Mouse (Mus musculus): ENCODE data around the gene Jtb. TPM values are rescaled to one million over a fixed set of nuclear protein-coding genes. Genes with fewer than 3 reads are reported as not detected.

The Jtb gene
- total and polyA plus RNA-seq, 2 experiments from 2014 or later, result 52.5 to 115 TPM

GRCm38 (mm10) chr3:90268190-90268589, 36.8 kb downstream of the Jtb start:
- Histone ChIP-seq H3K4me3 (ENCODE audit: low read length) (no peak overlapping the region), H3K27me3 (ENCODE audit: insufficient read depth, low read length) (no peaks in the 10 kb centered on the region), H3K9ac (replicated peaks; ENCODE audit: low read length) (no peak overlapping the region), H3K36me3 (ENCODE audit: insufficient read depth, low read length) (peaks cover 22% of the 10 kb centered on the region), H3K9me3 (ENCODE audit: low read length) (no peaks in the 10 kb centered on the region), H3K27ac (no peak overlapping the region), H3K4me1 (ENCODE audit: insufficient read depth, low read length) (no peaks in the 10 kb centered on the region), H3K4me2 (ENCODE audit: low read depth, low read length) (no peak overlapping the region)
- TF ChIP-seq CTCF (IDR thresholded peaks at IDR 0.05; ENCODE audit: low read depth), result no peak
- no peak for ATAC-seq
- DNase-seq (ENCODE audit: low spot score), result no peak
- 95% methylated on average over 11 of the region's 11 CpGs for WGBS

GRCm38 (mm10) chr3:90268971-90269370, 37.6 kb downstream of the Jtb start:
- WGBS, result 87% methylated on average over 16 of the region's 16 CpGs
- Histone ChIP-seq H3K9me3 (ENCODE audit: low read length) (no peaks in the 10 kb centered on the region), H3K4me2 (ENCODE audit: low read depth, low read length) (no peak overlapping the region), H3K27me3 (ENCODE audit: insufficient read depth, low read length) (no peaks in the 10 kb centered on the region), H3K4me1 (ENCODE audit: insufficient read depth, low read length) (no peaks in the 10 kb centered on the region), H3K36me3 (ENCODE audit: insufficient read depth, low read length) (peaks cover 16% of the 10 kb centered on the region), H3K4me3 (ENCODE audit: low read length) (no peak overlapping the region), H3K27ac (no peak overlapping the region), H3K9ac (replicated peaks; ENCODE audit: low read length) (no peak overlapping the region)
- TF ChIP-seq CTCF (IDR thresholded peaks at IDR 0.05; ENCODE audit: low read depth), result no peak
- DNase-seq (ENCODE audit: low spot score) (no peak), ATAC-seq (no peak)

GRCm38 (mm10) chr3:90270784-90271183, 39.4 kb downstream of the Jtb start:
- WGBS, result 95% methylated on average over 8 of the region's 8 CpGs
- Histone ChIP-seq H3K4me2 (ENCODE audit: low read depth, low read length) (no peak overlapping the region), H3K27ac (no peak overlapping the region), H3K4me1 (ENCODE audit: insufficient read depth, low read length) (no peaks in the 10 kb centered on the region), H3K9ac (replicated peaks; ENCODE audit: low read length) (no peak overlapping the region), H3K4me3 (ENCODE audit: low read length) (no peak overlapping the region), H3K36me3 (ENCODE audit: insufficient read depth, low read length) (peaks cover 28% of the 10 kb centered on the region), H3K9me3 (ENCODE audit: low read length) (no peaks in the 10 kb centered on the region), H3K27me3 (ENCODE audit: insufficient read depth, low read length) (no peaks in the 10 kb centered on the region)
- TF ChIP-seq CTCF (IDR thresholded peaks at IDR 0.05; ENCODE audit: low read depth), result no peak
- no peak for DNase-seq (ENCODE audit: low spot score)
- no peak for ATAC-seq

GRCm38 (mm10) chr3:90272170-90272569, 40.8 kb downstream of the Jtb start:
- no peak for TF ChIP-seq CTCF (IDR thresholded peaks at IDR 0.05; ENCODE audit: low read depth)
- no peaks in the 10 kb centered on the region for H3K4me1 ChIP-seq (ENCODE audit: insufficient read depth, low read length)
- no peak overlapping the region for H3K4me3 ChIP-seq (ENCODE audit: low read length)
- DNase-seq (ENCODE audit: low spot score), result no peak
- no peak overlapping the region for H3K4me2 ChIP-seq (ENCODE audit: low read depth, low read length)
- H3K36me3 ChIP-seq (ENCODE audit: insufficient read depth, low read length), result peaks cover 41% of the 10 kb centered on the region
- 67% methylated on average over 9 of the region's 9 CpGs for WGBS
- H3K27me3 ChIP-seq (ENCODE audit: insufficient read depth, low read length), result no peaks in the 10 kb centered on the region
- ATAC-seq, result no peak
- no peak overlapping the region for H3K9ac ChIP-seq (replicated peaks; ENCODE audit: low read length)
- H3K27ac ChIP-seq, result no peak overlapping the region
- no peaks in the 10 kb centered on the region for H3K9me3 ChIP-seq (ENCODE audit: low read length)

- H3K27ac ChIP-seq, result no peak overlapping the region
- H3K4me1 ChIP-seq (ENCODE audit: insufficient read depth, low read length), result no peaks in the 10 kb centered on the region
- no peak overlapping the region for H3K4me3 ChIP-seq (ENCODE audit: low read length)
- H3K9ac ChIP-seq (replicated peaks; ENCODE audit: low read length), result no peak overlapping the region
- no peak for TF ChIP-seq CTCF (IDR thresholded peaks at IDR 0.05; ENCODE audit: low read depth)
- H3K4me2 ChIP-seq (ENCODE audit: low read depth, low read length), result no peak overlapping the region
- no peaks in the 10 kb centered on the region for H3K27me3 ChIP-seq (ENCODE audit: insufficient read depth, low read length)
- WGBS, result 94% methylated on average over 22 of the region's 22 CpGs
- DNase-seq (ENCODE audit: low spot score) (no peak), ATAC-seq (no peak)
- no peaks in the 10 kb centered on the region for H3K9me3 ChIP-seq (ENCODE audit: low read length)
- peaks cover 50% of the 10 kb centered on the region for H3K36me3 ChIP-seq (ENCODE audit: insufficient read depth, low read length)
These were observed 42.5 kb downstream of the Jtb start for GRCm38 (mm10) chr3:90273855-90274254.

GRCm38 (mm10) chr3:90275286-90275685, 43.9 kb downstream of the Jtb start:
- Histone ChIP-seq H3K9me3 (ENCODE audit: low read length) (no peaks in the 10 kb centered on the region), H3K27ac (no peak overlapping the region), H3K4me3 (ENCODE audit: low read length) (no peak overlapping the region), H3K4me2 (ENCODE audit: low read depth, low read length) (no peak overlapping the region), H3K4me1 (ENCODE audit: insufficient read depth, low read length) (no peaks in the 10 kb centered on the region), H3K9ac (replicated peaks; ENCODE audit: low read length) (no peak overlapping the region), H3K36me3 (ENCODE audit: insufficient read depth, low read length) (peaks cover 64% of the 10 kb centered on the region), H3K27me3 (ENCODE audit: insufficient read depth, low read length) (no peaks in the 10 kb centered on the region)
- no peak for DNase-seq (ENCODE audit: low spot score)
- WGBS, result 85% methylated on average over 11 of the region's 11 CpGs
- no peak for ATAC-seq
- no peak for TF ChIP-seq CTCF (IDR thresholded peaks at IDR 0.05; ENCODE audit: low read depth)

GRCm38 (mm10) chr3:90276858-90277257, 45.5 kb downstream of the Jtb start:
- H3K9me3 ChIP-seq (ENCODE audit: low read length), result no peaks in the 10 kb centered on the region
- no peak overlapping the region for H3K4me2 ChIP-seq (ENCODE audit: low read depth, low read length)
- H3K4me1 ChIP-seq (ENCODE audit: insufficient read depth, low read length), result no peaks in the 10 kb centered on the region
- 46% methylated on average over 16 of the region's 16 CpGs for whole genome bisulfite sequencing
- no peak overlapping the region for H3K27ac ChIP-seq
- DNase-seq (ENCODE audit: low spot score) (no peak), ATAC-seq (no peak)
- TF ChIP-seq CTCF (IDR thresholded peaks at IDR 0.05; ENCODE audit: low read depth), result no peak
- H3K4me3 ChIP-seq (ENCODE audit: low read length), result no peak overlapping the region
- H3K36me3 ChIP-seq (ENCODE audit: insufficient read depth, low read length), result peaks cover 62% of the 10 kb centered on the region
- H3K9ac ChIP-seq (replicated peaks; ENCODE audit: low read length), result no peak overlapping the region
- H3K27me3 ChIP-seq (ENCODE audit: insufficient read depth, low read length), result no peaks in the 10 kb centered on the region

Data from hindbrain, postnatal 0 days (tissue).